Mouse (Mus musculus): ENCODE results near the gene Slc43a3.

GRCm38 (mm10) chr2:84996376-84996775 lies 60.0 kb downstream of the Slc43a3 start:
- TF ChIP-seq POLR2A (IDR thresholded peaks at IDR 0.05; ENCODE audit: control insufficient read depth, extremely low read depth, insufficient read depth, low read length, poor library complexity) (no peak), CTCF (IDR thresholded peaks at IDR 0.05; ENCODE audit: borderline replicate concordance, control insufficient read depth, extremely low read depth, insufficient read depth, low read length, poor library complexity) (no peak)
